Mouse (Mus musculus) heart, postnatal 0 days (tissue): ENCODE data around the gene Mycbp2.

ENCODE experiments used
- CTCF ChIP-seq: IDR thresholded peaks from 2 replicates; pipeline ENCODE4 v1.5.1; 2016; ENCODE audit warnings: antibody characterized with exemption, control low read depth, low read depth
- EP300 ChIP-seq: IDR thresholded peaks from 2 replicates; pipeline ENCODE4 v1.6.1; 2016; ENCODE audit warnings: antibody characterized with exemption, low read depth

DNA sequence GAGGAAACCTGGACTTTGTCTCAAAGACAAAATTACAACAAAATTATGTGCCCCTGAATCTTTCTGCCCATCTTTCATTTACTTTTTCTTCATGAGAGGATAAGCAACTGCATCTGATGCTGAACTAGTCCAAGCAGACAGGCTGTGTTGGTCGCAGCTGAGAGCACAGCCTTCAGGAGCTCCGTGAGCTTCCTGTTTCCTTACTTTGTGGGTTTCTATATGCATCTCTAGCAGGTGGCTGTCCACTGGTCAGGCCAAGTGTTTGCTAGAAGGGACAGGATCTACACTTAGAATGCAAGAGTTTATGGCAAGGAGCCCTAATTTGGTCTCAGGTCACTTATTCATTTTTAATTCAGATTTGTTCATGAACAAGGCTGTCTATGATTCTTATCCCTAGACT is 50.4 kb downstream of the Mycbp2 start:
- TF ChIP-seq CTCF, result no peak
- TF ChIP-seq EP300, result no peak
